Mouse (Mus musculus) forebrain, postnatal 0 days (tissue): ENCODE measurements around the gene Csmd2. TPM values are rescaled to one million over a fixed set of nuclear protein-coding genes. Genes with fewer than 3 reads are reported as not detected.

Experiments
- ATAC-seq: fragments of 200-750 bp; cut with Nextera tagmentation; 2 replicates; pipeline ENCODE4 v1.8.0; 2017; ENCODE audit warnings: mild to moderate bottlenecking, moderate library complexity
- DNase-seq: peaks from one replicate; pipeline ENCODE4 v3.0.0-alpha.2; 2015
- H3K27ac ChIP-seq: fragments of 300-500 bp; sonication (generic); 2 replicates; pipeline ENCODE4 v1.5.1; 2014; ENCODE audit warnings: low read depth, mild to moderate bottlenecking, antibody characterized with exemption, low read length, moderate library complexity, mixed read lengths
- H3K27me3 ChIP-seq: fragments of 300-500 bp; sonication (generic); 2 replicates; pipeline ENCODE4 v1.6.1; 2014; ENCODE audit warnings: mild to moderate bottlenecking, low read length, mixed read lengths; ENCODE audit not compliant: insufficient read depth
- H3K36me3 ChIP-seq: fragments of 300-500 bp; sonication (generic); 2 replicates; pipeline ENCODE4 v1.6.1; 2014; ENCODE audit warnings: mild to moderate bottlenecking, moderate library complexity; ENCODE audit not compliant: insufficient read depth
- H3K4me1 ChIP-seq: fragments of 300-500 bp; sonication (generic); 2 replicates; pipeline ENCODE4 v1.6.1; 2014; ENCODE audit warnings: antibody characterized with exemption; ENCODE audit not compliant: insufficient read depth
- H3K4me2 ChIP-seq: fragments of 300-500 bp; sonication (generic); 2 replicates; pipeline ENCODE4 v1.6.1; 2014; ENCODE audit warnings: low read depth, mild to moderate bottlenecking, moderate library complexity
- H3K4me3 ChIP-seq: fragments of 300-500 bp; sonication (generic); 2 replicates; pipeline ENCODE4 v1.5.1; 2014; ENCODE audit warnings: low read depth, low read length, mixed read lengths
- H3K9ac ChIP-seq: fragments of 300-500 bp; sonication (generic); 2 replicates; pipeline ENCODE4 v1.6.1; 2014; ENCODE audit warnings: mild to moderate bottlenecking
- H3K9me3 ChIP-seq: fragments of 300-500 bp; sonication (generic); 2 replicates; pipeline ENCODE4 v1.6.1; 2016; ENCODE audit warnings: low read length
- CTCF ChIP-seq: sonication (generic); IDR thresholded peaks from 2 replicates; pipeline ENCODE4 v1.5.1; 2016; ENCODE audit warnings: antibody characterized with exemption, control low read depth, low read depth
- WGBS: fragments of 180-500 bp; shearing (Covaris S2); extraction: QIAGEN DNeasy Blood & Tissue Kit; methylation state at CpG from one replicate; pipeline ENCODE4 v1.1.7; 2014; 5-methylcytosine and 5-hydroxymethylcytosine counted together
- polyA plus RNA-seq: library from polyadenylated mRNA; unstranded; fragments of >200 nt; fragmentation: Nextera tagmentation; extraction: Ambion mirVana; gene quantifications from 2 replicates; pipeline ENCODE4 v1.2.1, GENCODE M21; 2015
- total RNA-seq: library from RNA; depleted of rRNA; stranded (reverse); fragments of >200 nt; gene quantifications from 2 replicates; pipeline ENCODE4 v1.2.3, GENCODE M21; 2014

Gene Csmd2
- total and polyA plus RNA-seq, 2 experiments from 2014 or later = 5.5 to 35.8 TPM

DNA sequence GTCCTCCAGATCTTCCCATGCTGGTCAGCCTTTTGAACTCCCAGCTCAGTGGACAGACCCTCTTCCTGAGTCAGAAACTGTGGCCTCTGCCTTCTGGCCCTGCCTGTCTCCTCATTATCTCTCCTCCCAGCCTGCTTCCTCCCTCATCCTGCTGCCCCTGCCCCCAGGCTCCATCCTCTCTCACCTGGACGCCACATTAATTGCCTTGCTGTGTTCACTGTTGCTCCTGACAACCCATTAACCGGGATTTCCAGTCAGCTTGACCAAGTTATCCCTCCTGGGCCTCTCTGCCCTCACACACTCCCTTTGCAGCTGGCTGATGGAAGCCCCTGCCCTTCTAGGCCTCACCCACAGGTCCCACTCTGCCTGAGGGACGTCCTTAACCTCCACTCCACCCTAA, 167.6 kb downstream of the Csmd2 start:
- no peak for TF ChIP-seq CTCF
- DNase-seq = no peak
- no peak for ATAC-seq
- H3K9ac ChIP-seq = no peak overlapping the region
- H3K27ac ChIP-seq = no peak overlapping the region
- peaks cover 3% of the 10 kb centered on the region; the same call in 1 of the 2 replicates for H3K4me1 ChIP-seq
- H3K4me3 ChIP-seq = no peak overlapping the region
- 17% methylated on average over 3 of the region's 3 CpGs for WGBS
- H3K9me3 ChIP-seq = no peaks in the 10 kb centered on the region
- H3K27me3 ChIP-seq = no peaks in the 10 kb centered on the region
- H3K36me3 ChIP-seq = no peaks in the 10 kb centered on the region
- no peak overlapping the region for H3K4me2 ChIP-seq

GRCm38 (mm10) chr4:128160656-128161055, 173.0 kb downstream of the Csmd2 start:
- DNase-seq = no peak
- ATAC-seq = no peak
- Histone ChIP-seq H3K4me1 (no peaks in the 10 kb centered on the region), H3K9ac (no peak overlapping the region), H3K4me2 (no peak overlapping the region), H3K9me3 (no peaks in the 10 kb centered on the region), H3K27me3 (no peaks in the 10 kb centered on the region), H3K4me3 (no peak overlapping the region), H3K27ac (no peak overlapping the region), H3K36me3 (no peaks in the 10 kb centered on the region)
- TF ChIP-seq CTCF = no peak
- WGBS = 74% methylated on average over 2 of the region's 2 CpGs

DNA sequence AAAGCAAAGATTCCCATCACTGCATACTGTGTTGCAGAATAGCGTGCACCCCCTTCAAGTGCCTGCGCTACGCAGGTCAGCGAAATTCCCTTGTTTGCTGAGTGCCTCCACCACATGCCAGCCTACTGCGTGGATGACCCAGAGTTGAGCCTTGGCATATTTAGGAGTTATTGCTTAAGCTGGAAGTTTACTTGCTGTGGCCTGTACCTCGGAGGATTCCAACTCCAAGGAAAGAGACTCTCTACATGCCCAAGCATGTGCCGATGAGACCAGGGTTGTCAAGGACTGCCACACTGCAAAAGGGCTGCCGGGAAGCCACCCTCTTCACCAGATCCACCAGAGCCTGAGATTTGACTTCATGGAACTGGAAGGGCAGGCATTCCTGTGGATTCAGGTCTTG, 182.5 kb downstream of the Csmd2 start:
- Histone ChIP-seq H3K4me2 (no peak overlapping the region), H3K4me3 (no peak overlapping the region), H3K36me3 (no peaks in the 10 kb centered on the region), H3K27me3 (no peaks in the 10 kb centered on the region), H3K27ac (no peak overlapping the region), H3K9me3 (no peaks in the 10 kb centered on the region), H3K9ac (no peak overlapping the region), H3K4me1 (no peaks in the 10 kb centered on the region)
- TF ChIP-seq CTCF = no peak
- DNase-seq = no peak
- WGBS = 94% methylated on average over 8 of the region's 8 CpGs
- ATAC-seq = no peak

DNA sequence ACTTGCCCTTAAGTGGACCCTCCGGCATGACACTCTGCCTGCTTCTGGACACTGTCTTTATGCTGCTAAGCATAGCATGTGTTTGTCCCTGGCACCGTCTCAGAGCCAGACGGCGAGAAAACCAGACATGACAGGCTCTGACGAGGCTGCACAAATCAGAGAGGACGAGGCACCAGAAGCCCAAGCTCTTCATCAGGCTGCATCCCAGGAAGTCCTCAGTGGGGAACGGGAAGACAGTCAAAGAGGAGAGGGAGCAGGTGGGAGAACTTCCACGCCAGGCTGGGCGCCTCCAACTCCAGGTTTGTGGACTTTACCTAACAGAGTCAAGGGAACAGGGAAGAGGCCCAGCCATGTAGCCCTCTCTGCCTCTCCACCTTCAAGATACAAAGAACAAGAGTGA, 183.6 kb downstream of the Csmd2 start:
- ATAC-seq = peak; percentile 38; the same call in 1 of the 2 replicates
- no peak overlapping the region for H3K4me3 ChIP-seq
- no peak overlapping the region for H3K4me2 ChIP-seq
- no peak overlapping the region for H3K9ac ChIP-seq
- 66% methylated on average over 9 of the region's 9 CpGs for WGBS
- TF ChIP-seq CTCF = no peak
- no peaks in the 10 kb centered on the region for H3K9me3 ChIP-seq
- H3K27ac ChIP-seq = peak overlapping the region; percentile 57; the same call in 1 of the 2 replicates
- peak; percentile 57 for DNase-seq
- H3K4me1 ChIP-seq = no peaks in the 10 kb centered on the region
- no peaks in the 10 kb centered on the region for H3K36me3 ChIP-seq
- no peaks in the 10 kb centered on the region for H3K27me3 ChIP-seq

DNA sequence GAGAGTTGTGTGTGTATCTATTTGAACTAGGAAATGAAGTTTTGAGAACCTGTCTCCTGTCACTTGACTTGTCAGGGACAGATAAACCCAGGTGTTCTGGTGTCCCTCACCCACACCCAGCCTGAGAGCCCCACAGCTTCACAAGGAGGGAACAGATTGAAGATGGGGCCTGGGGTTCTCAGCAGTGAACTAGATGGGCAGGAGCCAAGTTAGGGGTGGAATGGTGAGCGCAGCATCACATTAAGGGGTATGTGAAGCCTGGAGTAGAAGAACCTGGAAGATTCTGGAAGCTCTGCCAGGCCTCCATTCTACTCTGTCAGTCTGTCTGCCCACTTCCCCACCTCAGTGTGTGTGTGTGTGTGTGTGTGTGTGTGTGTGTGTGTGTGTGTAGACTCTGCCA, 184.0 kb downstream of the Csmd2 start:
- Histone ChIP-seq H3K36me3 (no peaks in the 10 kb centered on the region), H3K27me3 (no peaks in the 10 kb centered on the region), H3K27ac (peak overlapping the region; percentile 57; the same call in 1 of the 2 replicates), H3K4me3 (no peak overlapping the region), H3K4me1 (no peaks in the 10 kb centered on the region), H3K9me3 (no peaks in the 10 kb centered on the region), H3K9ac (no peak overlapping the region), H3K4me2 (no peak overlapping the region)
- WGBS = 91% methylated on average over 1 of the region's 1 CpGs
- TF ChIP-seq CTCF = no peak
- ATAC-seq (no peak), DNase-seq (no peak)

GRCm38 (mm10) chr4:128178974-128179373, 191.3 kb downstream of the Csmd2 start:
- no peak overlapping the region for H3K4me2 ChIP-seq
- H3K27ac ChIP-seq = 0 out of 2 replicates have a peak overlapping the region, but pooled peaks have one; percentile 45
- no peak for TF ChIP-seq CTCF
- 31% methylated on average over 8 of the region's 8 CpGs for WGBS
- H3K9ac ChIP-seq = no peak overlapping the region
- H3K36me3 ChIP-seq = no peaks in the 10 kb centered on the region
- ATAC-seq (peak; percentile 86), DNase-seq (peak; percentile 74)
- no peaks in the 10 kb centered on the region for H3K9me3 ChIP-seq
- no peaks in the 10 kb centered on the region for H3K27me3 ChIP-seq
- H3K4me1 ChIP-seq = peaks cover 6% of the 10 kb centered on the region; the same call in 1 of the 2 replicates
- H3K4me3 ChIP-seq = no peak overlapping the region

- Histone ChIP-seq H3K36me3 (no peaks in the 10 kb centered on the region), H3K4me1 (peaks cover 6% of the 10 kb centered on the region; the same call in 1 of the 2 replicates), H3K27ac (0 out of 2 replicates have a peak overlapping the region, but pooled peaks have one; percentile 45), H3K4me2 (no peak overlapping the region), H3K9ac (no peak overlapping the region), H3K4me3 (no peak overlapping the region), H3K9me3 (no peaks in the 10 kb centered on the region), H3K27me3 (no peaks in the 10 kb centered on the region)
- no peak for DNase-seq
- 83% methylated on average over 2 of the region's 2 CpGs for WGBS
- ATAC-seq = no peak
- peak; percentile 37; the same call in 1 of the 2 replicates for TF ChIP-seq CTCF
Measured at GRCm38 (mm10) chr4:128179581-128179980, 191.9 kb downstream of the Csmd2 start.
